Mouse (Mus musculus): ENCODE results near the gene Cd300lg.

- TF ChIP-seq CTCF (IDR thresholded peaks at IDR 0.05; ENCODE audit: insufficient read depth, low read depth, low read length) (no peak), POLR2A (IDR thresholded peaks at IDR 0.05; ENCODE audit: insufficient read depth, low read depth, low read length) (no peak)
Measured at GRCm38 (mm10) chr11:102021196-102021595, 20.1 kb upstream of the Cd300lg start.

Measured in olfactory bulb, adult 2 months (tissue).